Mouse (Mus musculus): Measurements from ENCODE around the gene Guca2a. TPM values are rescaled to one million over a fixed set of nuclear protein-coding genes. Genes with fewer than 3 reads are reported as not detected.

Gene Guca2a
- total and polyA plus RNA-seq, 2 experiments from 2014 or later: not detected

GRCm38 (mm10) chr4:119660007-119660406 lies 22.5 kb downstream of the Guca2a start:
- Histone ChIP-seq H3K27me3 (ENCODE audit: insufficient read depth, low read length) (no peaks in the 10 kb centered on the region), H3K4me1 (ENCODE audit: insufficient read depth, low read length) (no peaks in the 10 kb centered on the region), H3K9ac (replicated peaks; ENCODE audit: low read length) (no peak overlapping the region), H3K4me2 (ENCODE audit: low read depth, low read length) (no peak overlapping the region), H3K9me3 (ENCODE audit: low read length) (no peaks in the 10 kb centered on the region), H3K27ac (no peak overlapping the region), H3K36me3 (ENCODE audit: insufficient read depth, low read length) (no peaks in the 10 kb centered on the region), H3K4me3 (ENCODE audit: low read length) (no peak overlapping the region)
- ATAC-seq (no peak), DNase-seq (ENCODE audit: low spot score) (no peak)
- 81% methylated on average over 8 of the region's 8 CpGs for WGBS
- no peak for TF ChIP-seq CTCF (IDR thresholded peaks at IDR 0.05; ENCODE audit: low read depth)

GRCm38 (mm10) chr4:119662151-119662550 lies 24.6 kb downstream of the Guca2a start:
- Histone ChIP-seq H3K4me1 (ENCODE audit: insufficient read depth, low read length) (0 out of 2 replicates have a peak, but pooled peaks cover 4% of the 10 kb centered on the region), H3K4me3 (ENCODE audit: low read length) (no peak overlapping the region), H3K9ac (replicated peaks; ENCODE audit: low read length) (no peak overlapping the region), H3K36me3 (ENCODE audit: insufficient read depth, low read length) (no peaks in the 10 kb centered on the region), H3K27me3 (ENCODE audit: insufficient read depth, low read length) (no peaks in the 10 kb centered on the region), H3K4me2 (ENCODE audit: low read depth, low read length) (no peak overlapping the region), H3K9me3 (ENCODE audit: low read length) (no peaks in the 10 kb centered on the region), H3K27ac (no peak overlapping the region)
- WGBS: 67% methylated on average over 4 of the region's 4 CpGs
- no peak for DNase-seq (ENCODE audit: low spot score)
- no peak for ATAC-seq
- no peak for TF ChIP-seq CTCF (IDR thresholded peaks at IDR 0.05; ENCODE audit: low read depth)

- Histone ChIP-seq H3K9ac (replicated peaks; ENCODE audit: low read length) (no peak overlapping the region), H3K27me3 (ENCODE audit: insufficient read depth, low read length) (no peaks in the 10 kb centered on the region), H3K9me3 (ENCODE audit: low read length) (no peaks in the 10 kb centered on the region), H3K27ac (no peak overlapping the region), H3K4me3 (ENCODE audit: low read length) (no peak overlapping the region), H3K4me2 (ENCODE audit: low read depth, low read length) (no peak overlapping the region), H3K4me1 (ENCODE audit: insufficient read depth, low read length) (0 out of 2 replicates have a peak, but pooled peaks cover 4% of the 10 kb centered on the region), H3K36me3 (ENCODE audit: insufficient read depth, low read length) (no peaks in the 10 kb centered on the region)
- DNase-seq (ENCODE audit: low spot score): no peak
- 84% methylated on average over 7 of the region's 7 CpGs for WGBS
- no peak for ATAC-seq
- TF ChIP-seq CTCF (IDR thresholded peaks at IDR 0.05; ENCODE audit: low read depth): no peak
Observed at GRCm38 (mm10) chr4:119662976-119663375, 25.5 kb downstream of the Guca2a start.

- Histone ChIP-seq H3K9ac (replicated peaks; ENCODE audit: low read length) (no peak overlapping the region), H3K27me3 (ENCODE audit: insufficient read depth, low read length) (no peaks in the 10 kb centered on the region), H3K27ac (no peak overlapping the region), H3K9me3 (ENCODE audit: low read length) (no peaks in the 10 kb centered on the region), H3K36me3 (ENCODE audit: insufficient read depth, low read length) (no peaks in the 10 kb centered on the region), H3K4me3 (ENCODE audit: low read length) (no peak overlapping the region), H3K4me2 (ENCODE audit: low read depth, low read length) (no peak overlapping the region), H3K4me1 (ENCODE audit: insufficient read depth, low read length) (0 out of 2 replicates have a peak, but pooled peaks cover 4% of the 10 kb centered on the region)
- 95% methylated on average over 14 of the region's 14 CpGs for WGBS
- TF ChIP-seq CTCF (IDR thresholded peaks at IDR 0.05; ENCODE audit: low read depth): no peak
- ATAC-seq (no peak), DNase-seq (ENCODE audit: low spot score) (no peak)
Observed at GRCm38 (mm10) chr4:119663409-119664095, 26.0 kb downstream of the Guca2a start.

- Histone ChIP-seq H3K4me1 (ENCODE audit: insufficient read depth, low read length) (peaks cover 8% of the 10 kb centered on the region; the same call in 1 of the 2 replicates), H3K27me3 (ENCODE audit: insufficient read depth, low read length) (no peaks in the 10 kb centered on the region), H3K9me3 (ENCODE audit: low read length) (no peaks in the 10 kb centered on the region), H3K9ac (replicated peaks; ENCODE audit: low read length) (no peak overlapping the region), H3K4me3 (ENCODE audit: low read length) (no peak overlapping the region), H3K27ac (no peak overlapping the region), H3K36me3 (ENCODE audit: insufficient read depth, low read length) (no peaks in the 10 kb centered on the region), H3K4me2 (ENCODE audit: low read depth, low read length) (no peak overlapping the region)
- DNase-seq (ENCODE audit: low spot score) (no peak), ATAC-seq (no peak)
- no peak for TF ChIP-seq CTCF (IDR thresholded peaks at IDR 0.05; ENCODE audit: low read depth)
- WGBS: 82% methylated on average over 2 of the region's 2 CpGs
Observed at GRCm38 (mm10) chr4:119665166-119665565, 27.7 kb downstream of the Guca2a start.

GRCm38 (mm10) chr4:119666116-119666515 lies 28.6 kb downstream of the Guca2a start:
- Histone ChIP-seq H3K36me3 (ENCODE audit: insufficient read depth, low read length) (no peaks in the 10 kb centered on the region), H3K27ac (no peak overlapping the region), H3K4me3 (ENCODE audit: low read length) (no peak overlapping the region), H3K4me2 (ENCODE audit: low read depth, low read length) (no peak overlapping the region), H3K4me1 (ENCODE audit: insufficient read depth, low read length) (peaks cover 11% of the 10 kb centered on the region; the same call in 1 of the 2 replicates), H3K9me3 (ENCODE audit: low read length) (no peaks in the 10 kb centered on the region), H3K9ac (replicated peaks; ENCODE audit: low read length) (0 out of 2 replicates have a peak overlapping the region, but pooled peaks have one; percentile 13), H3K27me3 (ENCODE audit: insufficient read depth, low read length) (no peaks in the 10 kb centered on the region)
- no peak for TF ChIP-seq CTCF (IDR thresholded peaks at IDR 0.05; ENCODE audit: low read depth)
- DNase-seq (ENCODE audit: low spot score) (no peak), ATAC-seq (no peak)
- 30% methylated on average over 8 of the region's 8 CpGs for WGBS

- DNase-seq (ENCODE audit: low spot score) (peak; percentile 70), ATAC-seq (no peak)
- H3K4me3 ChIP-seq (ENCODE audit: low read length): no peak overlapping the region
- H3K9ac ChIP-seq (replicated peaks; ENCODE audit: low read length): no peak overlapping the region
- H3K4me1 ChIP-seq (ENCODE audit: insufficient read depth, low read length): peaks cover 11% of the 10 kb centered on the region; the same call in 1 of the 2 replicates
- 27% methylated on average over 5 of the region's 5 CpGs for WGBS
- no peaks in the 10 kb centered on the region for H3K9me3 ChIP-seq (ENCODE audit: low read length)
- no peaks in the 10 kb centered on the region for H3K36me3 ChIP-seq (ENCODE audit: insufficient read depth, low read length)
- TF ChIP-seq CTCF (IDR thresholded peaks at IDR 0.05; ENCODE audit: low read depth): peak; percentile 85
- no peak overlapping the region for H3K27ac ChIP-seq
- no peak overlapping the region for H3K4me2 ChIP-seq (ENCODE audit: low read depth, low read length)
- H3K27me3 ChIP-seq (ENCODE audit: insufficient read depth, low read length): no peaks in the 10 kb centered on the region
Observed at GRCm38 (mm10) chr4:119667454-119667853, 29.9 kb downstream of the Guca2a start.

Measured in hindbrain, postnatal 0 days (tissue).